Mouse (Mus musculus) hindbrain, embryonic 12.5 days (tissue): ENCODE results near the gene Fasn. TPM values are rescaled to one million over a fixed set of nuclear protein-coding genes. Genes with fewer than 3 reads are reported as not detected.

Experiments used
- ATAC-seq: fragments of 200-750 bp; cut with Nextera tagmentation; 2 replicates; pipeline ENCODE4 v1.8.0; 2017; ENCODE audit warnings: moderate TSS enrichment; ENCODE audit not compliant: low FRiP score
- H3K27ac ChIP-seq: fragments of 300-500 bp; sonication (generic); 2 replicates; pipeline ENCODE4 v1.5.1; 2016; ENCODE audit warnings: mild to moderate bottlenecking
- H3K27me3 ChIP-seq: fragments of 300-500 bp; sonication (generic); 2 replicates; pipeline ENCODE4 v1.6.1; 2016; ENCODE audit warnings: mild to moderate bottlenecking
- H3K36me3 ChIP-seq: fragments of 300-500 bp; sonication (generic); 2 replicates; pipeline ENCODE4 v1.6.1; 2016; ENCODE audit warnings: mild to moderate bottlenecking
- H3K4me1 ChIP-seq: fragments of 300-500 bp; sonication (generic); 2 replicates; pipeline ENCODE4 v1.6.1; 2016
- H3K4me2 ChIP-seq: fragments of 300-500 bp; sonication (generic); replicated peaks from 2 replicates; pipeline ENCODE4 v1.6.1; 2016; ENCODE audit warnings: mild to moderate bottlenecking
- H3K4me3 ChIP-seq: fragments of 300-500 bp; sonication (generic); 2 replicates; pipeline ENCODE4 v1.5.1; 2016; ENCODE audit warnings: mild to moderate bottlenecking
- H3K9ac ChIP-seq: fragments of 300-500 bp; sonication (generic); 2 replicates; pipeline ENCODE4 v1.6.1; 2016; ENCODE audit warnings: mild to moderate bottlenecking, moderate library complexity
- H3K9me3 ChIP-seq: fragments of 300-500 bp; sonication (generic); replicated peaks from 2 replicates; pipeline ENCODE4 v1.6.1; 2016; ENCODE audit warnings: mild to moderate bottlenecking
- WGBS: fragments of 180-500 bp; shearing (Covaris S2); methylation state at CpG from one replicate; pipeline ENCODE4 v1.1.7; 2016; 5-methylcytosine and 5-hydroxymethylcytosine counted together
- polyA plus RNA-seq: library from polyadenylated mRNA; unstranded; fragments of >200 nt; fragmentation: Nextera tagmentation; extraction: Ambion mirVana; gene quantifications from 2 replicates; pipeline ENCODE4 v1.2.1, GENCODE M21; 2016

The Fasn gene
- polyA plus RNA-seq, 1 experiment from 2014 or later, result 120 TPM

- no peaks in the 10 kb centered on the region for H3K27me3 ChIP-seq
- no peak overlapping the region for H3K4me3 ChIP-seq
- 88% methylated on average over 7 of the region's 7 CpGs for WGBS
- no peaks in the 10 kb centered on the region for H3K4me1 ChIP-seq
- H3K9me3 ChIP-seq, result no peaks in the 10 kb centered on the region
- peaks cover 56% of the 10 kb centered on the region for H3K36me3 ChIP-seq
- ATAC-seq, result no peak
- no peak overlapping the region for H3K9ac ChIP-seq
- H3K4me2 ChIP-seq, result no peak overlapping the region
- no peak overlapping the region for H3K27ac ChIP-seq
Observed at GRCm38 (mm10) chr11:120805375-120806298, 18.7 kb downstream of the Fasn start.

DNA sequence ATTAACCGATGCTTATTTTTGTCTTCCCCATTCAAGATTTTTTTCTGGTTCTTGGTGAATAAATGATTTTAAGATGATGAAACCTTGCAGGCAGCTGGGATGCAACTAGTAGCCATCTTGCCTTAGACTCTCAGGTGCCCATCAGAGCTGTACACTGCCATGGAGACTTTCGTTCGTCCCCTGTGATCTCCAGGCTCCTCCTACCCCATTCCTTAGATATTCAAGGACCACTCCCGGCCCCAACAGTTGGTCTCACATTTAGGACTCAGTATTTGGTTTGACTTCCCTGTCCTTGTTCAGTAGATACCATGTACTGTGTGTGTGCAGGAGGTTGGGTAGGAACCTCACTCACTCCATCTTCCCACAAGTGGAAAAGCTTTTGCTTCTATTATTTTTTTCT, 19.6 kb downstream of the Fasn start:
- Histone ChIP-seq H3K27ac (no peak overlapping the region), H3K4me1 (no peaks in the 10 kb centered on the region), H3K27me3 (no peaks in the 10 kb centered on the region), H3K4me3 (no peak overlapping the region), H3K36me3 (peaks cover 47% of the 10 kb centered on the region), H3K4me2 (no peak overlapping the region), H3K9ac (no peak overlapping the region), H3K9me3 (no peaks in the 10 kb centered on the region)
- ATAC-seq, result no peak
- WGBS, result 82% methylated on average over 4 of the region's 4 CpGs

DNA sequence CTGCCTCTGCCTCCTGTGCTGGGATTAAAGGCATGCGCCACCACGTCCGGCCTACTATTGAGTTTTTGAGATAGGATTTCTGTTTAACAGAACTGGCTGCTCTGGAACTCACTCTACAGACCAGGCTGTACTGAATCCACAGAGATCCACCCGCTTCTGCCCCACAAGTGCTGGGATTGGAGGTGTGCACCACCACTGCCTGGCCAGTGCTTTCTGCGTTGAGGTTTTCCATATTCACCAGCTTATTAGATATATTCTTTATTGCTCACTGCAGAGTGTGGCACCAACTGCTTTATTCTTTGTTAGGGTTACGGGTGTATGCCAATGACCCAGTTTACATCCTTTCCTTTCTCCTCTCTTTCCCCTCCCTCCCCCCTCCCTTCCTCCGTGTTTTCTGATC, 20.1 kb downstream of the Fasn start:
- peaks cover 42% of the 10 kb centered on the region for H3K36me3 ChIP-seq
- no peak overlapping the region for H3K4me3 ChIP-seq
- H3K27ac ChIP-seq, result no peak overlapping the region
- no peaks in the 10 kb centered on the region for H3K27me3 ChIP-seq
- H3K9me3 ChIP-seq, result no peaks in the 10 kb centered on the region
- H3K4me1 ChIP-seq, result no peaks in the 10 kb centered on the region
- WGBS, result 81% methylated on average over 7 of the region's 7 CpGs
- no peak overlapping the region for H3K4me2 ChIP-seq
- no peak overlapping the region for H3K9ac ChIP-seq
- no peak for ATAC-seq

DNA sequence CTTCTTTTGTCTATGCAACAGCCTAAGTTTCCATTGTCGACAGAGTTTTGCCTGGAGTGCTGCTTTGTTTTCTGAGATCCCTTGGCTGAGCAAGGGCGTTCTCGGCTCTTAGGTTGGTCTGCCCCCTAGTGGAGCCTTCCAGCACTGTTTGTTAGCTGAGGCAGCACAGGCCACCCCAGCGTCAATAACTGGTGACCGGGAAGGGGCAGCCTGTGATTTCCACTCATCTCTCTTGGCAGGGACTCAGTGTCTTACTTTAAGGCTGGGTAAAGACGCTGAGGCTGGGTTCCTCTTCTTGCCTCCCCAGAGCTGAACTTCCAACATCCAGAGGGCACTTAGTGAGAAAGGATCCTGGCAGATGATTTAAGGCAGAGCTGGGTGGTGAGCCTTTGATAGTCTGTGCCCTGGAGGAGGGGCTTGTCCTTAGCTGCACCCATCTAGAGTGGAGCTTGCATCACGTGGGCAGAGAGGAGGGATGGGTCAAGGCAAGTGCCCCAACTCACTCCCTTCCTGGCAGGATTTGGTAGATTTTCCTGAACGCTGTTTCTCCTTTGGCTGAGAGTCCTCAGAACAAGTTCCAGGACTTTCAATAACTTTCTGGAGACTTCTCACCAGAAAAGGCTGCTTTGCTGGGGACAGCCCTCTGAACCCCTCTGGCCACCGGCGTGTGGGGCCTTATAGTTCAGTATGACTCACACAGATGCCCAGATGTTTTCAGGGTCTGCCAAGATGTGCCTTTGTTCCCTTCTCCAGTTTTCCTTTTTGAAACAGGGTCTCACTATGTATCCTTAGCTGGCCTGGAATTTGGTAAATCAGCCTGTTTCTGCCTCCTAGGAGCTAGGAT, 24.1 kb downstream of the Fasn start:
- Histone ChIP-seq H3K4me1 (peaks cover 6% of the 10 kb centered on the region), H3K4me3 (no peak overlapping the region), H3K9me3 (no peaks in the 10 kb centered on the region), H3K9ac (0 out of 2 replicates have a peak overlapping the region, but pooled peaks have one; percentile 9), H3K27ac (peak overlapping the region; percentile 14; the same call in 1 of the 2 replicates), H3K36me3 (peaks cover 2% of the 10 kb centered on the region; the same call in 1 of the 2 replicates), H3K4me2 (peak overlapping the region; percentile 18; the same call in 1 of the 2 replicates), H3K27me3 (no peaks in the 10 kb centered on the region)
- 14% methylated on average over 10 of the region's 10 CpGs for WGBS
- peak; percentile 47; the same call in 1 of the 2 replicates for ATAC-seq

GRCm38 (mm10) chr11:120799316-120799890, 24.9 kb downstream of the Fasn start:
- Histone ChIP-seq H3K4me2 (peak overlapping the region; percentile 18; the same call in 1 of the 2 replicates), H3K36me3 (peaks cover 3% of the 10 kb centered on the region; the same call in 1 of the 2 replicates), H3K4me3 (no peak overlapping the region), H3K4me1 (peaks cover 11% of the 10 kb centered on the region), H3K9ac (no peak overlapping the region), H3K9me3 (no peaks in the 10 kb centered on the region), H3K27me3 (no peaks in the 10 kb centered on the region), H3K27ac (peak overlapping the region; percentile 14; the same call in 1 of the 2 replicates)
- ATAC-seq, result no peak
- 76% methylated on average over 6 of the region's 6 CpGs for WGBS

- no peak overlapping the region for H3K27ac ChIP-seq
- H3K9ac ChIP-seq, result no peak overlapping the region
- 88% methylated on average over 3 of the region's 3 CpGs for WGBS
- no peak overlapping the region for H3K4me2 ChIP-seq
- no peaks in the 10 kb centered on the region for H3K27me3 ChIP-seq
- peaks cover 11% of the 10 kb centered on the region for H3K4me1 ChIP-seq
- no peaks in the 10 kb centered on the region for H3K9me3 ChIP-seq
- H3K4me3 ChIP-seq, result no peak overlapping the region
- ATAC-seq, result no peak
- peaks cover 13% of the 10 kb centered on the region for H3K36me3 ChIP-seq
Observed at GRCm38 (mm10) chr11:120798244-120798643, 26.1 kb downstream of the Fasn start.

GRCm38 (mm10) chr11:120796614-120796946, 27.8 kb downstream of the Fasn start:
- Histone ChIP-seq H3K4me1 (peaks cover 11% of the 10 kb centered on the region), H3K27me3 (no peaks in the 10 kb centered on the region), H3K4me2 (peak overlapping the region; percentile 39), H3K9me3 (no peaks in the 10 kb centered on the region), H3K4me3 (peak overlapping the region; percentile 72), H3K27ac (peak overlapping the region; percentile 82), H3K36me3 (peaks cover 30% of the 10 kb centered on the region), H3K9ac (peak overlapping the region; percentile 90)
- WGBS, result 27% methylated on average over 8 of the region's 8 CpGs
- ATAC-seq, result peak; percentile 24

DNA sequence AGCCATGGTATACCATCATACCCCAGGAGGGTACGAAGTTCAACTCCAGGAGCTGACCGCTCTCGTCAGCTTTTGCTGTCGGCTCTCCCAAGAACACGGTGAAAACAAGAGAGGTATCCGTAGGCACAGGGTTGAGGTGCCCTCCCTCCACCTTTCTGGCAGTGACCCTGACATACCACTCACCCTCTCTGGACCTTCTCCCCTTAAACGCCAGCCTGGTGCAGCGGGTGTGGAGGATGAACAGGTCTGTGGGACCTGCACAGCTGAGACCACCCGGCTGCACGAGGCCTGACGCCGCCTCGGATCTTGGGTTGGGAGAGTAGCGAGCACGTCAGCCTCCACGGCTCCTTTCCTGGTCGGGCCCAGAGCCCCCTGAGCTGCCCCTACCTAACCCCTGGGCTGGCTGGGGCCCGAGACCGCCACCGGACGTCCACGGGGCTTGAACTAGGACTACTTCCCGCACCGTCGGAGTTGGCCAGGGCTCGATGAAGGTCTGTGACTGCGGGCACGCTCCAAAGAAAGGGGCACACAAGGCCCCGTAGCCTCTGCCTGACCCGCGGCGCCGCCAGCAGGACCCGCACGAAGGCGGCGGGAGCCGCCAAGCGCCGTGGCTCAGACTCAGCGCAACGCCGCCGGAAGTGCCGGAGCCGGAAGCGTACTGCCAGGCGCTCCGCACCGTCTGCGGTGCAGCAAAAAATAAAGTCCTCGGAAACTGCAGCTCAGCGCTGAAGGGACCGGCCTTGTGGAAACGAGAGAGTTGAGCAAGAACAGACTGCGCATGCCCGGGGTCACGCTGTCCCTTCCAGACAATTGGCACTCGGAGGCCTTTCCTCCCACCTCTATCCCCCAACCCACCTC, 28.4 kb downstream of the Fasn start, which contains the start of gene Dus1l:
Dus1l (minus strand) TSS at position 648 of the 858 bp plus-strand sequence.
- peak within 1 kb of the TSS; percentile 100 for H3K4me2 ChIP-seq
- H3K27ac ChIP-seq, result peak within 1 kb of the TSS; percentile 82
- 2% methylated on average over 58 of the region's 59 CpGs for WGBS
- H3K9me3 ChIP-seq, result no peaks in the 10 kb centered on the region
- H3K36me3 ChIP-seq, result peaks cover 36% of the 10 kb centered on the region
- ATAC-seq, result peak; percentile 85
- peaks cover 11% of the 10 kb centered on the region for H3K4me1 ChIP-seq
- H3K9ac ChIP-seq, result peak within 1 kb of the TSS; percentile 90
- H3K27me3 ChIP-seq, result no peaks in the 10 kb centered on the region
- peak within 1 kb of the TSS; percentile 72 for H3K4me3 ChIP-seq

DNA sequence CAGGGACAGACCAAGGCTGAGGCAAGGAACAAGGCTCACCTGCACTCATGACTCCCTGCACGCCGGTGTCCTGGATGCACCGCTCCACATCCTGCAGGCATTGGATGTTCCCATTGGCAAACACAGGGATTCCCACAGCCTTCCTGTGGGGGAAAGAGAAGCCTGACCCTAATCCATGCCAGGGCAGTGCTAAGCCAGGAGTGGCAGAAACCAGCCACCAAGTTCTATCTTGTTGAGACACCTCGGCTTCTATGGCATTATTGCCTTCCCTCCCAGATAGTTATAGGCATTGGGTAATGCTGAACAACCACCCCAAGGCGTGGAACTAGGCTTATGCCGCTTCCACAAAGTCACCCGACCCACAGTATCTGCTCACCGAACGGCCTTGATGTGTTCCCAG, 31.7 kb downstream of the Fasn start:
- no peaks in the 10 kb centered on the region for H3K9me3 ChIP-seq
- H3K4me3 ChIP-seq, result no peak overlapping the region
- H3K36me3 ChIP-seq, result peaks cover 66% of the 10 kb centered on the region
- peaks cover 11% of the 10 kb centered on the region for H3K4me1 ChIP-seq
- no peaks in the 10 kb centered on the region for H3K27me3 ChIP-seq
- 91% methylated on average over 9 of the region's 9 CpGs for WGBS
- no peak for ATAC-seq
- no peak overlapping the region for H3K4me2 ChIP-seq
- H3K27ac ChIP-seq, result no peak overlapping the region
- H3K9ac ChIP-seq, result no peak overlapping the region

DNA sequence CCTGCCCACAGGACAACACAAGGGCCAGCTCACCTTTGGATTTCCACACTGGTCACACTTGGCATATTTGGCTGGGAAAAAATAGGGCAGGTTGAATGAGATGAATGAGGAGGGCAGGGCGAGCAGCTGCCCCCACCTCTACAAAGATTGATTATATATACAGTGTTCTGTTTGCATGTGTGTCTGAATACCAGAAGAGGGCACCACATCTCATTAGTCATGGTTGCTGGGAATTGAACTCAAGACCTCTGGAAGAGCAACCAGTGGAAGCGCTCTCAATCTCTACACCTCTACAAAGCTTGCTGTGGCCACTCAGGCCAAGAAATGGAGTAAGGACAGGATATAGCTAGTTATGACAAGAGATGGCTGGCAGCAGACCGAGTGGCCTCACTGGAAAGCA, 34.5 kb downstream of the Fasn start:
- H3K36me3 ChIP-seq, result peaks cover 86% of the 10 kb centered on the region
- H3K4me3 ChIP-seq, result no peak overlapping the region
- H3K27ac ChIP-seq, result no peak overlapping the region
- 80% methylated on average over 3 of the region's 3 CpGs for WGBS
- H3K9ac ChIP-seq, result no peak overlapping the region
- H3K4me1 ChIP-seq, result peaks cover 8% of the 10 kb centered on the region
- no peak overlapping the region for H3K4me2 ChIP-seq
- no peaks in the 10 kb centered on the region for H3K9me3 ChIP-seq
- ATAC-seq, result no peak
- no peaks in the 10 kb centered on the region for H3K27me3 ChIP-seq

GRCm38 (mm10) chr11:120789355-120789754, 35.0 kb downstream of the Fasn start:
- no peak overlapping the region for H3K9ac ChIP-seq
- H3K27ac ChIP-seq, result no peak overlapping the region
- no peak for ATAC-seq
- peaks cover 82% of the 10 kb centered on the region for H3K36me3 ChIP-seq
- H3K4me2 ChIP-seq, result no peak overlapping the region
- no peaks in the 10 kb centered on the region for H3K9me3 ChIP-seq
- H3K27me3 ChIP-seq, result no peaks in the 10 kb centered on the region
- WGBS, result 88% methylated on average over 4 of the region's 4 CpGs
- peaks cover 9% of the 10 kb centered on the region for H3K4me1 ChIP-seq
- H3K4me3 ChIP-seq, result no peak overlapping the region
